Mouse (Mus musculus) liver, embryonic 12.5 days (tissue): ENCODE measurements around the gene Sypl2. TPM values are rescaled to one million over a fixed set of nuclear protein-coding genes. Genes with fewer than 3 reads are reported as not detected.
A peak's percentile ranks its signal among the peaks of the same experiment; 100 is the strongest.

Source experiments
- ATAC-seq: fragments of 200-750 bp; cut with Nextera tagmentation; 2 replicates; pipeline ENCODE4 v1.8.0; 2017; ENCODE audit warnings: moderate number of reproducible peaks, mild to moderate bottlenecking, moderate library complexity
- H3K27ac ChIP-seq: fragments of 300-500 bp; sonication (generic); 2 replicates; pipeline ENCODE4 v1.5.1; 2016; ENCODE audit warnings: mild to moderate bottlenecking
- H3K27me3 ChIP-seq: fragments of 300-500 bp; sonication (generic); replicated peaks from 2 replicates; pipeline ENCODE4 v1.6.1; 2016; ENCODE audit warnings: mild to moderate bottlenecking, moderate library complexity
- H3K36me3 ChIP-seq: fragments of 300-500 bp; sonication (generic); 2 replicates; pipeline ENCODE4 v1.6.1; 2016; ENCODE audit warnings: mild to moderate bottlenecking, moderate library complexity
- H3K4me1 ChIP-seq: fragments of 300-500 bp; sonication (generic); 2 replicates; pipeline ENCODE4 v1.6.1; 2016
- H3K4me2 ChIP-seq: fragments of 300-500 bp; sonication (generic); 2 replicates; pipeline ENCODE4 v1.6.1; 2016; ENCODE audit warnings: mild to moderate bottlenecking, moderate library complexity
- H3K4me3 ChIP-seq: fragments of 300-500 bp; sonication (generic); 2 replicates; pipeline ENCODE4 v1.5.1; 2016; ENCODE audit warnings: mild to moderate bottlenecking, moderate library complexity
- H3K9ac ChIP-seq: fragments of 300-500 bp; sonication (generic); 2 replicates; pipeline ENCODE4 v1.6.1; 2016; ENCODE audit warnings: mild to moderate bottlenecking, moderate library complexity
- H3K9me3 ChIP-seq: fragments of 300-500 bp; sonication (generic); replicated peaks from 2 replicates; pipeline ENCODE4 v1.6.1; 2016; ENCODE audit warnings: mild to moderate bottlenecking, moderate library complexity
- WGBS: fragments of 180-500 bp; shearing (Covaris S2); methylation state at CpG from one replicate; pipeline ENCODE4 v1.1.7; 2016; ENCODE audit not compliant: insufficient replicate concordance; 5-methylcytosine and 5-hydroxymethylcytosine counted together
- polyA plus RNA-seq: library from polyadenylated mRNA; unstranded; fragments of >200 nt; fragmentation: Nextera tagmentation; extraction: Ambion mirVana; gene quantifications from 2 replicates; pipeline ENCODE4 v1.2.1, GENCODE M21; 2016

Gene Sypl2
- polyA plus RNA-seq, 1 experiment from 2014 or later, result 0.14 TPM

GRCm38 (mm10) chr3:108220661-108221060 is 5.8 kb downstream of the Sypl2 start:
- no peak for ATAC-seq
- peaks cover 91% of the 10 kb centered on the region for H3K27me3 ChIP-seq
- no peaks in the 10 kb centered on the region for H3K36me3 ChIP-seq
- H3K4me3 ChIP-seq, result no peak overlapping the region
- H3K9me3 ChIP-seq, result no peaks in the 10 kb centered on the region
- no peak overlapping the region for H3K9ac ChIP-seq
- H3K4me1 ChIP-seq, result no peaks in the 10 kb centered on the region
- no peak overlapping the region for H3K27ac ChIP-seq
- 53% methylated on average over 3 of the region's 3 CpGs for WGBS
- no peak overlapping the region for H3K4me2 ChIP-seq

GRCm38 (mm10) chr3:108214734-108215133 is 11.7 kb downstream of the Sypl2 start:
- Histone ChIP-seq H3K4me1 (peaks cover 8% of the 10 kb centered on the region), H3K9ac (no peak overlapping the region), H3K9me3 (no peaks in the 10 kb centered on the region), H3K27ac (no peak overlapping the region), H3K27me3 (peaks cover 55% of the 10 kb centered on the region), H3K4me2 (no peak overlapping the region), H3K4me3 (no peak overlapping the region), H3K36me3 (no peaks in the 10 kb centered on the region)
- no peak for ATAC-seq
- WGBS, result 15% methylated on average over 5 of the region's 5 CpGs

- Histone ChIP-seq H3K4me2 (no peak overlapping the region), H3K36me3 (peaks cover 5% of the 10 kb centered on the region; the same call in 1 of the 2 replicates), H3K4me1 (peaks cover 25% of the 10 kb centered on the region), H3K27me3 (peaks cover 35% of the 10 kb centered on the region), H3K9ac (no peak overlapping the region), H3K27ac (no peak overlapping the region), H3K4me3 (no peak overlapping the region), H3K9me3 (no peaks in the 10 kb centered on the region)
- no peak for ATAC-seq
- WGBS, result 71% methylated on average over 8 of the region's 8 CpGs
Observed at GRCm38 (mm10) chr3:108212406-108212805, 14.0 kb downstream of the Sypl2 start.

DNA sequence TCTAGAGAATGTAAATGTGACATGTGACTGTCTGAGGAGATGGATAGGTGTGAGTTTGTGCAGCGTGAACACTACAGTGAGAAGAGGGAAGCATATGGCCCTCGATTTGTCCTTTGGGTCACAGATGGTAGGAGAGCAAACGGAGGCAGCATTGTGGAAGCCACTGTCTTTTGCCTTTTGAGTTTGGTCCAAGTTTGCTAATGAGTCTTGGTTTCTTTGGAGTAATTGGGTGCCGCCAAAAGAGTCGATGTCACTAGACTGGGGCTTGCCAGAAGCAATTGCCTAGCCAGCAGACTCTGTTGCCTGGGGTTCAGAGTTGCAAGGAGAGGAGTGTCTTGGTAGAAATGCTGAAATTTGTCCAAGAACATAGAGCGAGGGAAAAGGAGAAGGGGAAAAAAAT is 14.6 kb downstream of the Sypl2 start:
- no peak for ATAC-seq
- Histone ChIP-seq H3K36me3 (peaks cover 11% of the 10 kb centered on the region), H3K27ac (no peak overlapping the region), H3K9me3 (no peaks in the 10 kb centered on the region), H3K4me1 (peaks cover 25% of the 10 kb centered on the region), H3K4me2 (no peak overlapping the region), H3K9ac (no peak overlapping the region), H3K27me3 (peaks cover 32% of the 10 kb centered on the region), H3K4me3 (no peak overlapping the region)
- 75% methylated on average over 6 of the region's 6 CpGs for WGBS

DNA sequence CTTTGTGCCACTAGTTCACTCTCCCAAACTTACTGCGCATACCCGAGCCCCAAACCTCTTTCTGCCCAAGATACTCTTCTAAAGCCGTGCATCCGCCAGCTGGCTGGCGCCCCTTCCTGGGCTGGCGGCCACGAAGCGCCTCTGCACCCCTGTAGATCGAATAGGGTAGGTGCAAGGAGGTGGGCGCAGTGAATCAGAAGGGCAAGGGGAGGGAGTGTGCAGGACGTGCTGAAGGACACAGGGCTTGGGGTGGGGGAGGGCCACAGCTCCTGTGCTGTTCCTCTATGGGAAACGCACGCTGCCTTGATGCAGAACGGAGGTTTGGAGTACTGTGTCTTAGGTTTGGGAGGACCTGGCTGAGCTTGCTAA is 15.7 kb downstream of the Sypl2 start, which contains the start of gene Atxn7l2:
Atxn7l2 (minus strand) TSS at position 164 of the 369 bp plus-strand sequence.
- peak; percentile 68 for ATAC-seq
- WGBS, result under 1% methylated on average over 14 of the region's 14 CpGs

DNA sequence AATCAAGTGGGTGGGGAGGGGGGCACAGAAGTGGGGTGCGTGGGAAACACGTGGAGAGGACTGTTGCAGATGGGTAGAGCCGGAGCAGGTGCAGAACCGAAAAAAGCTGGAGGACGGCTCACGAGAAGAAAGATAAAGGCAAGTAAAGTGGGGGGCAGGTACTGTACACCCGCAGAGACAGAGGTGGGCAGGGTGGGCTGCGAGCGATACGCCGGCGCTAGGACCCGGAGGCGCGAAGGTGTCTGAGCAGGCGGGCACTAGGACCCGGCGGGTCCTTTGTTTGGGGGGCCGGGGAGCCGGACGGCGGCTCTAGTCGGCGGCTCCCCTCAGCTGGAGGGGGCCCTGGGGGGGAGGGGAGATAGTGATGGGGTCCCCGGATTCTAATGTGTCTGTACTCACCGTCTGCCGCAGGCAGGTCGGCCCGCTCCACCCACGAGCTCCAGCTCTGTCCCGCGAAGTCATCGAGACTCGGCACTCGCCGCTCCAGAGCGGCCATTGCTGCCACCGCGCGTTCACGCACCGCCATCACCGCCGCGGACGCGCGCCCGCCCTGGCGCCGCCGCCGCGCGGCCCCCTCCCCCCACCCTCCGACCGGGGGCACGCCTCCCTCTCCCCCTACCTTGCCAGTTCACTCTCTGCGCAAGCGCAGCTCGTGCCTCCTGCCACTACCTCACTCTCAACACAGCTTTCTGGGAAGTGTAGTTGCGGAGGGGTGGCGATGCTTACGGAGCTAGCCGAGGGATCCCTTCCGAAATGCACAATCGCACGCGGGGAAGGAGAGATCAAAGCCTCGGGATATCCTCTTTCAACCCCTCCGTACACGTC is 16.3 kb downstream of the Sypl2 start:
- no peaks in the 10 kb centered on the region for H3K9me3 ChIP-seq
- H3K4me1 ChIP-seq, result peaks cover 25% of the 10 kb centered on the region
- H3K9ac ChIP-seq, result peak overlapping the region; percentile 76
- H3K36me3 ChIP-seq, result peaks cover 28% of the 10 kb centered on the region
- under 1% methylated on average over 66 of the region's 72 CpGs for WGBS
- peak overlapping the region; percentile 70 for H3K4me3 ChIP-seq
- ATAC-seq, result peak; percentile 93
- peak overlapping the region; percentile 71 for H3K27ac ChIP-seq
- peaks cover 20% of the 10 kb centered on the region for H3K27me3 ChIP-seq
- H3K4me2 ChIP-seq, result peak overlapping the region; percentile 97

More for the DNA sequence above, 15.7 kb downstream of the Sypl2 start, which contains the start of gene Atxn7l2:
- H3K27me3 ChIP-seq, result peaks cover 21% of the 10 kb centered on the region
- H3K4me1 ChIP-seq, result peaks cover 25% of the 10 kb centered on the region
- H3K4me2 ChIP-seq, result peak within 1 kb of the TSS; percentile 97
- peak within 1 kb of the TSS; percentile 71 for H3K27ac ChIP-seq
- H3K4me3 ChIP-seq, result peak within 1 kb of the TSS; percentile 70
- peaks cover 22% of the 10 kb centered on the region for H3K36me3 ChIP-seq
- no peaks in the 10 kb centered on the region for H3K9me3 ChIP-seq
- peak within 1 kb of the TSS; percentile 76 for H3K9ac ChIP-seq

GRCm38 (mm10) chr3:108209536-108209935 is 16.9 kb downstream of the Sypl2 start:
- H3K27ac ChIP-seq, result 0 out of 2 replicates have a peak overlapping the region, but pooled peaks have one; percentile 71
- H3K36me3 ChIP-seq, result peaks cover 33% of the 10 kb centered on the region
- ATAC-seq, result no peak
- H3K4me3 ChIP-seq, result peak overlapping the region; percentile 70
- H3K9ac ChIP-seq, result peak overlapping the region; percentile 76
- 13% methylated on average over 8 of the region's 8 CpGs for WGBS
- peaks cover 16% of the 10 kb centered on the region for H3K27me3 ChIP-seq
- H3K4me2 ChIP-seq, result peak overlapping the region; percentile 97
- peaks cover 28% of the 10 kb centered on the region for H3K4me1 ChIP-seq
- no peaks in the 10 kb centered on the region for H3K9me3 ChIP-seq

DNA sequence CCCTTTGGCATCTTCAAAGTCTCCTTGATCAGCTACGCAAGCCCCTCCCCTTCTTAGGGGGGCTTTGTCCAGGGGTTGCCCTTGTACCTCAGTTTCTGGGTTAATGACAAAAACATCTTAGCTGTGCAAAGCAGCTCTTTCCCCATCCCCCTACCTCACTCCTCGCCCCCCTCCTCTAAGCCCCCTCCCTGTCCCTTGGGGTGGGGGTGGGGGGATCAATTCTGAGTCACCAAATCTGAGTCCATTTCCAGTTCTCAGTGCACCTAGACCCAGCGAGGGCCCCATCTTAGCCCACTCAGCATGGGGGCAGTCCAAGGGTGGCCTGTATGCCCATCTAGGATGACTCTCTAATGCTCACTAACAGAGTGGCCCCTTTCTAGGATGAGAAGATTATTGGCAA is 17.4 kb downstream of the Sypl2 start:
- Histone ChIP-seq H3K9me3 (no peaks in the 10 kb centered on the region), H3K36me3 (peaks cover 35% of the 10 kb centered on the region), H3K9ac (peak overlapping the region; percentile 76), H3K4me2 (peak overlapping the region; percentile 97), H3K27ac (no peak overlapping the region), H3K4me1 (peaks cover 32% of the 10 kb centered on the region), H3K27me3 (peaks cover 11% of the 10 kb centered on the region; the same call in 1 of the 2 replicates), H3K4me3 (0 out of 2 replicates have a peak overlapping the region, but pooled peaks have one; percentile 70)
- ATAC-seq, result no peak
- WGBS, result 77% methylated on average over 3 of the region's 3 CpGs

- H3K27me3 ChIP-seq, result 0 out of 2 replicates have a peak, but pooled peaks cover 4% of the 10 kb centered on the region
- no peak for ATAC-seq
- peaks cover 53% of the 10 kb centered on the region for H3K36me3 ChIP-seq
- no peak overlapping the region for H3K4me2 ChIP-seq
- no peak overlapping the region for H3K27ac ChIP-seq
- 84% methylated on average over 15 of the region's 15 CpGs for WGBS
- H3K4me3 ChIP-seq, result no peak overlapping the region
- H3K9ac ChIP-seq, result no peak overlapping the region
- H3K9me3 ChIP-seq, result no peaks in the 10 kb centered on the region
- peaks cover 42% of the 10 kb centered on the region for H3K4me1 ChIP-seq
Observed at GRCm38 (mm10) chr3:108206731-108207375, 19.6 kb downstream of the Sypl2 start.

DNA sequence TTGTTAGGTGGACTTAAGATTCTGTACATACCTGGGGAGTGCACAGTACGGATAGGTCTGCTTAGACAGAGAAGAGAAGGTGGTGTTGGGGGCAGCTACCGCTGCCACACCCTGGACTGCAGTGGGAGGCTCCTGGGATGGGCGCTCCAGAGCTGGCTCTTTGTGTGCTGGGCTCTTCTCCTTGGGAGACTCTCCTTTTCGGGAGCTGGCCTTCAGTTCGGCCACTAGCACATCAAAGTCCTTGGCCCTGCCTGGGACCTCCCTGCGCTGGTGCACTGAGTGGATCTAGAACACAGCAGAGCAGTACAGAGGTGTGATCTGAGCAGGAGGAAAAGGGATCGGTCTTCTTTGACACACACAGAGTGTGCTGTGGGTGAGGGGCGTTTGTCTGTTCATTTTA is 20.8 kb downstream of the Sypl2 start:
- Histone ChIP-seq H3K4me2 (no peak overlapping the region), H3K4me1 (peaks cover 46% of the 10 kb centered on the region)

DNA sequence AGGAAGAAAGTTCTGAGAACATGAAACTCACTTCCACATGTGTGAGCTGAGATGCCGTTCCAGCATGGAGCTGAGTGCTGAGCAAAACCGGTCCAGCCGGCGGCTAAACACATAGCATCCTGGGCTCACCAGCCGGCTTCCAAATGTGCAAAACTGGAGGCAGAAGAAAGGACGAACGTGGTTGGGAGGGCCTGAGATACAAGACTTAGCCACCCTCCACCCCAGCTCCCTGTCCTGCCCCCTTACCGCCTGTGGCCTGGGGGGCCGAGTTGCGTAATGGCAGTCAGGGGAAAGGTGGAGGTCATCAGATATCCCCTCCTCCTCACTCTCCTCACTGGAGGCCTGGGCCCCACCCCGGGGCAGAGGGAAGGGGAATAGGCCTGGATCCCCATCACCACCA is 22.0 kb downstream of the Sypl2 start:
- no peak for ATAC-seq
- Histone ChIP-seq H3K9me3 (no peaks in the 10 kb centered on the region), H3K27me3 (no peaks in the 10 kb centered on the region), H3K36me3 (peaks cover 55% of the 10 kb centered on the region), H3K4me2 (no peak overlapping the region), H3K4me3 (no peak overlapping the region), H3K27ac (no peak overlapping the region), H3K4me1 (peaks cover 48% of the 10 kb centered on the region), H3K9ac (no peak overlapping the region)
- 77% methylated on average over 11 of the region's 11 CpGs for WGBS

More for the DNA sequence above, 20.8 kb downstream of the Sypl2 start:
- ATAC-seq, result no peak
- no peak overlapping the region for H3K27ac ChIP-seq
- H3K9ac ChIP-seq, result no peak overlapping the region
- WGBS, result 84% methylated on average over 8 of the region's 8 CpGs
- no peaks in the 10 kb centered on the region for H3K9me3 ChIP-seq
- H3K4me3 ChIP-seq, result no peak overlapping the region
- no peaks in the 10 kb centered on the region for H3K27me3 ChIP-seq
- H3K36me3 ChIP-seq, result peaks cover 55% of the 10 kb centered on the region
